Mouse (Mus musculus) telencephalon, adult 2 months (tissue): ENCODE measurements around the gene Aadacl2.
A peak's percentile ranks its signal among the peaks of the same experiment; 100 is the strongest.

ENCODE experiments used
- DNase-seq: peaks from one replicate; pipeline ENCODE4 v3.0.0-alpha.2; 2011; ENCODE audit warnings: low read depth, low spot score

Gene Aadacl2

GRCm38 (mm10) chr3:60006443-60006842 is at the start of gene Aadacl2:
Gene Aadacl2 (plus strand): TSS chr3:60006743.
- no peak for DNase-seq

GRCm38 (mm10) chr3:59970891-59971290 is 35.7 kb upstream of the Aadacl2 start:
- DNase-seq, result no peak

GRCm38 (mm10) chr3:59974591-59974990 is 32.0 kb upstream of the Aadacl2 start:
- DNase-seq, result no peak

GRCm38 (mm10) chr3:60003622-60004021 is 2.9 kb upstream of the Aadacl2 start:
- no peak for DNase-seq

- no peak for DNase-seq
Observed at GRCm38 (mm10) chr3:60025417-60025816, 18.9 kb downstream of the Aadacl2 start, which contains the start of gene Aadac. Gene Aadac (plus strand): TSS chr3:60025717.

- DNase-seq, result no peak
Observed at GRCm38 (mm10) chr3:60031511-60031910, 25.0 kb downstream of the Aadacl2 start.

- DNase-seq, result no peak
Observed at GRCm38 (mm10) chr3:60046221-60046913, 39.8 kb downstream of the Aadacl2 start.

- DNase-seq, result no peak
Observed at GRCm38 (mm10) chr3:60053231-60053927, 46.8 kb downstream of the Aadacl2 start.

- no peak for DNase-seq
Observed at GRCm38 (mm10) chr3:60053931-60054330, 47.4 kb downstream of the Aadacl2 start.

GRCm38 (mm10) chr3:60056451-60056850 is 49.9 kb downstream of the Aadacl2 start:
- peak; percentile 13 for DNase-seq

- DNase-seq, result no peak
Observed at GRCm38 (mm10) chr3:60057070-60057808, 50.7 kb downstream of the Aadacl2 start.

GRCm38 (mm10) chr3:60057809-60058082 is 51.2 kb downstream of the Aadacl2 start:
- no peak for DNase-seq
